Mouse (Mus musculus) small intestine, adult 2 months (tissue): ENCODE results near the gene Cdh22.

Source experiments
- CTCF ChIP-seq: fragments of 200-500 bp; IDR thresholded peaks from 2 replicates; pipeline ENCODE4 v1.5.1; 2012; ENCODE audit warnings: low read depth, mild to moderate bottlenecking, control low read depth, inconsistent platforms, low read length, moderate library complexity, mixed read lengths; ENCODE audit not compliant: insufficient replicate concordance, insufficient read length; ENCODE audit errors: extremely low read depth
- POLR2A ChIP-seq: fragments of 200-500 bp; IDR thresholded peaks from 2 replicates; pipeline ENCODE4 v1.6.1; 2012; ENCODE audit warnings: low read depth, mild to moderate bottlenecking, control low read depth, inconsistent platforms, low read length, moderate library complexity

DNA sequence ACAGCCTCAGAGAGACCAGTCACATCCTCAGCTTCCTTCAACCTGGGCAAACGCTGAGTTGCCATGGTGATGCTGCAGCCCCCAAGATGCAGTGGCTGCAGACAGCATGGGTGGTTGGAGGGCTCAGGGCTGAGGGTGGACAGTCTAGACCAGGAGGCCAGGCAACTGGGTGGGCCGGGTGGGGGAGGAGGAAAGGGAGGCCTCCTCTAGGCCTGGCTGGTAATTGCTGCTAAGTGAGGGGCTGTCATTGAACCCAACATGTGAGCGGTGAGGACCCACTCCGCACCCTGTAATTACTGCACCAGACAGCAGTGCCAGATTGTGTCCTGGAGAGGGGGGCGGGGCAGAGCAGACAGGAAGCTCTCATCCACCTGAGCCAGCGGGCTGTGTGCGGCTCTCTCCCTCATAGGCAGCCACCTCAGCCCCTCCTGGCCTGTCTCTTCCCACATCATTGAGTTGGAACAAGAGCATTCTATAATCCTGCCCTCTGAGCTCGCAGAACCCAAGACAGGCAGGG is 40.5 kb upstream of the Cdh22 start:
- TF ChIP-seq CTCF (no peak), POLR2A (no peak)
